Mouse (Mus musculus) c-Kit-negative CD71-positive TER-119-positive erythroid progenitor cells, embryonic 14.5 days (primary cell): ENCODE results near the gene Metap2.
A peak's percentile ranks its signal among the peaks of the same experiment; 100 is the strongest.
"Not testable (repeated sequence)": the region's sequence is repeated elsewhere in the genome, so short reads cannot be mapped to it uniquely, and the experiment has no call there.

ENCODE experiments used
- DNase-seq: peaks from one replicate; pipeline ENCODE4 v3.0.0-alpha.2; 2013; ENCODE audit warnings: low read depth, low spot score

The Metap2 gene

GRCm38 (mm10) chr10:93846706-93847105, 50.2 kb downstream of the Metap2 start:
- no peak for DNase-seq

GRCm38 (mm10) chr10:93835115-93835514, 61.8 kb downstream of the Metap2 start:
- DNase-seq = not testable (repeated sequence)

- no peak for DNase-seq
Measured at GRCm38 (mm10) chr10:93834394-93834745, 62.5 kb downstream of the Metap2 start.

DNA sequence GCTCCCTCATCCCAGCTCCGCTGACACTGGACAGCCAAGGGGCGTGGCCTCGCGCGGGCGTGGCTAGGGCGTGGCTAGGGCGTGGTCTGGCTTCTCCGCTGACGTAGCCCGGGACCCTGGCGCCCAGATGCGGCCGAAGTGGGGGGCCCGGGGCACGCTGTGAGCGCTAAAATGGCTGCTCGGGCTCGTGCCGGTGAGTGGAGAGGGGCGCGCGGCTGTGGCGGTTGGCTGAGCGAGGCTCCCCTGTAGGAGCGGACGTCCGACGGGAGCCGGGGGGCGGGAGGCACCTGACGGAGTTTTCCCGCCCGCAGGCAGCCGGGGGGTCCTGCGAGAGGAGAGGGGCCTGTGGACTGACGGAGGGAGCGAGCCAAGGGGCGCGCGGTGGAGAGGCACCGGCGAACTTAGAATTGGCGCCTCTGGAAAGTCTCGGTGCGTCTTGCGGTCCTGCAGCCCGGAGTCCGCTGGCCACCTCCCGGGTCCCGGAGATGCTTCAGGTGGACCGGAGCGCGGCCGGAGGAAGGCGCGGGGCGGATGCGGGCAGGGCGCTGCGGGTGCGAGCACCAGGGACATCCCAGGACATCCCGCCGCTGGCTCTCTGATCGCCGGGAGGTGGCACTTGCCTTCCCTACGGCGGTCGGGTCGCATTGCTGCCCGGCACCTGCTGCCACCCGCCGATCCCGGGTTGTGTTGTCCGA, 63.0 kb downstream of the Metap2 start:
- no peak for DNase-seq

- DNase-seq = no peak
Measured at GRCm38 (mm10) chr10:93833370-93833698, 63.6 kb downstream of the Metap2 start.

- no peak for DNase-seq
Measured at GRCm38 (mm10) chr10:93832811-93833210, 64.1 kb downstream of the Metap2 start.

DNA sequence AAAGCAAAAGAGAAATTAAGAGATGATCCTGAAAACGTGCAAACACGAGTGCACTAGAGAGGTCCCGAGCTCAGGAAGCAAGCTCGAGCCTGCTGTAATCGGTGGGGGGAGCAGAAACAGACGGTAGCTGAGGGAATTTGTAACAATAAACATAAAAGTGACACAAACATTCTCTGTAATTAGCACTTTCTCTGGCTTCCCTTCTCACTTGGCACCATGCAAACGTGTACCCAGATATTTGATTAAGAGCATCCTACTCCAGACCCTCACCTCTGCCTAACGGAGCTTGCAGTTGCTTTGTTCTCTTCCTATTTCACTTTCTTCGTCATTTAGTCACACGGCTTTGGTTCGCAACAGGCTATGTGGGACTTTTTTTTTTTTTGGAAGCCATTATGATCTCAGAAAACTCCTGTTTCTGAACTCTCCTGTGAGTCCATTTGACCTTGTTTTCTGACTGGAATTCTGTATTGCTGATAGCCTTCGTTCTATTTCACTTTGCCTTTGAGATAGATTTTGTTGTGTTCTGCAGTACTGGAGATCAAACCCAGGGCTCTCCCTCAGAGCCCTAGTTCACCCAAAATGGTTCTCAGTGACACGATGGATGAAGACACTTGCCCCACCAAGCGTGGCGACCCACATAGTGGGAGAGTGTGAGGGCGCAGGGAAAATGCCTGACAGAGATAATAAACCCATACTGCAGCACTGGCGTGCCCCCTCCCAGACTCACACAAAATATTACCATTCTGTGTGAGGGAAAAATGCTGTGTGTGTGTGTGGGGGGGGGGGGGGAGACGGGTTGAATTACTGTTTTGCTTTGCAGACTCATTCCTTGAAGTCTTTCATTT, 64.9 kb downstream of the Metap2 start:
- DNase-seq = no peak

DNA sequence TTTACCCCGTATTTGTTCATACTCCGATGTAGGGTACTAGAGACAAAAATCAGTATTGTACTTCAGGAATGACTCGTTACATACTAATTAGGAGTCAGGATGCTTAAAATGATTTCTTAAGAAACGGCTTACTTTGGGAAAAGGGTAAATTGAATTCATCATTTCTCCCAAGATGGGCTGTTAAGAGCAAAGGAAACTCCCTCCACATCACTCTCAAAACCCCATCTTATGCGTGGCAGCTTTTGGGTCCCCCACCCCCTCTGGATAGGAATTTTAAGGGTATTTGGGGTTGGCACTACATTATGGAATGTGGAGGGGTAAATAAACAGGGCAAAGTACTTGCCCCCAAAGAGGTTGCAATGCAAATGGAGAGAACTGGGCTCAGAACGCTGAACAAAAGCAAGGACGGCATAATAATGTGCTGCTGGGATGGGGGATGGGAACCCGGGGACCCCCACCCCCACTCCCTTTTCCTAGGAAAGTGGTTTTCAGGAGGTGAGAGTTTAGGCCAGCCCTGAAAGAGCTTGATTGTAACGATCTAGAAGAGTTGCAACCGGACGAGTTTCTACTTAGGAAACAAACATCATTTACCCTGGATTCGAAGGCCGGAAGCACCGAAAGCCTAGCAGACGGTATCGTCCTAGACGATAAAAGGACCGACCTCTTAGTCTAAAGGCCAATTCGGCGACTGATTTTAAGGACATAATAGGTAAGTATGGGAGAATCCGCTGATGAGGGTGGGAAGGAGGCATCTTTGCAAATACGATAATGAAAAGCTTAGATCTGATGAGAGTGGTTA, 65.8 kb downstream of the Metap2 start, which contains the start of gene Usp44:
Gene Usp44, plus strand, starts transcription at position 625 of the 799 bp plus-strand sequence.
- DNase-seq = no peak

GRCm38 (mm10) chr10:93829898-93830831, 66.7 kb downstream of the Metap2 start:
- no peak for DNase-seq

DNA sequence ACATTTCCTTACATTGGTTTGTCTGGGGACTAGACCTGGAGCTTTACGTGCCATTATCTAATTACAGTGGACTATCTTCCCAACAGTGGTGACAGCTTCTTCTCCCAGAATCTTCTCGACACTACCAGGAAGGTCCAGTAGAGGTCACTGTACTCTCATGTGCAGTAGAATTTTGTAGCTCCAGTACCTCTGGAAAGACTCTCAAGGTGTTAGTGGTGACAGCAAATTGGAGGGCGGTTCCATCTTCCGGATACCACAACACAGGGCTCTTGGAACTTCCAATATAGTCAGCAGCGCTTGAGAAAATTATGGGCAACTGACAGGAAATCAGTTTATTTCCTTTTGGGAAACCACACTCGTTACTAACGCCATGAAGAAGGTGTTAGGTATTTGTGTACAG, 78.2 kb downstream of the Metap2 start:
- DNase-seq = peak; percentile 56

GRCm38 (mm10) chr10:93813755-93814154, 83.1 kb downstream of the Metap2 start:
- no peak for DNase-seq

- DNase-seq = peak; percentile 20
Measured at GRCm38 (mm10) chr10:93812774-93813415, 84.0 kb downstream of the Metap2 start.

- DNase-seq = no peak
Measured at GRCm38 (mm10) chr10:93812098-93812497, 84.8 kb downstream of the Metap2 start.

- no peak for DNase-seq
Measured at GRCm38 (mm10) chr10:93810590-93811185, 86.2 kb downstream of the Metap2 start.

DNA sequence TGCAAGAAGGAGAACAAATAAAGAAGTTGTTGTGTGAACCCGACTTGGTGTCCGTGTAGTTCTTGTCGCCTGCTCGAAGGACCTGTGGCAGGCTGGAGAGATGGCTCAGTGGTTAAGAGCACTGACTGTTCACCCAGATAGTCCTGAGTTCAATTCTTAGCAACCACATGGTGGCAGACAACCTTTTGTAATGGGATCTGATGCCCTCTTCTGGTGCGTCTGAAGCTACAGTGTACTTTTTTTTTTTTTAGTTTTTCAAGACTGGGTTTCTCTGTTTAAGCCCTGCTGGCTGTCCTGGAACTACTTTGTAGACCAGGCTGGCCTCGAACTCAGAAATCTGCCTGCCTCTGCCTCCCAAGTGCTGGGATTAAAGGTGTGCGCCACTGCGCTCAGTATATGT, 87.5 kb downstream of the Metap2 start:
- DNase-seq = not testable (repeated sequence)
